Mouse (Mus musculus) embryonic fibroblast, embryonic 13.5 days (primary cell): ENCODE data around the gene Pgbd5.

Source experiments
- CTCF ChIP-seq: IDR thresholded peaks from 2 replicates; pipeline ENCODE4 v1.5.1; 2011; ENCODE audit warnings: mild to moderate bottlenecking, control low read depth, low read length, moderate library complexity, borderline replicate concordance; ENCODE audit not compliant: insufficient read depth
- POLR2A ChIP-seq: IDR thresholded peaks from 2 replicates; pipeline ENCODE4 v1.6.1; 2011; ENCODE audit warnings: low read depth, mild to moderate bottlenecking, control low read depth, low read length, moderate library complexity

- no peak for TF ChIP-seq CTCF
- TF ChIP-seq POLR2A: no peak
These were observed 10.0 kb downstream of the Pgbd5 start for GRCm38 (mm10) chr8:124429417-124429816.
